Mouse (Mus musculus) layer of hippocampus, adult 9-11 months (tissue): ENCODE measurements at regions not wholly inside any gene's neighbourhood (a gene's known extent, or its start where the extent isn't known, plus 50 kb on each side); places are given as distances from the start of the nearest gene placed in this dataset.

Source experiments
- DNase-seq: peaks from one replicate; pipeline ENCODE4 v3.0.0; 2022

- peak; percentile 89 for DNase-seq
These were observed 62.5 kb downstream of the Cavin4 start for GRCm38 (mm10) chr4:48725660-48726348.

GRCm38 (mm10) chr4:48726349-48726835 is 63.1 kb downstream of the Cavin4 start:
- DNase-seq: no peak

DNA sequence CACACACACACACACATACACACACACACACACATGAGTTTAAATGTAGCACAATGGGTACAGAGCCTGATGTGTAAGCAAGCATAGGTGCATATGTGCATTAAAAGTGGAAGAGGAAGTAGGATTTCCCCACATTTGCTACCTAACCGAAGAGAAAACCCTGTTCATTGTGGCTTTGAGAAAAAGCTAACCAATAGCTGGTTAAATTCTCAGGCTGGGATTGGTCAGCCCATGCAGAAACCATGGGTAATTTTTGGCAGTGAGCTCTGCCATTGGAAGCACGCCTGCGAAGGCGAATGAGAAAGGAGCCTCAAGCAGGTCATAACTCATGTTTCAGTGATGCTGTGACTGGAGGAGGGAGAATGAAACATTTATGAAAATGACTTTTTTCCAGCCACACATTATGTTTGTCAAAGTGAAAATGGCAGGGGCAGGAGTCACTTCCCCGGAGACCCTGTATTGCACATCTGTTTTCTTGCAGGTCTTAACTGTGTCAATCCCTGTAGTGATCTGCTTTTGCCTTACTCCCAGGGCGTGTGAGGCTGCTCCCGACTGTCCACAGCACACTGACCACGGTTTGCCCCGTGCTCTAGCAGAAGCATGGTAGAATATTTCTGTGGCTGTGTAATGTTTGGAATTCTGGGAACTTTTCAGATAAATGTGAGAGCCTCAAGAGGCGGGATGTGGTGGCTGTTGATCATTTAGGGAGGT is 71.7 kb downstream of the Cavin4 start:
- DNase-seq: no peak

DNA sequence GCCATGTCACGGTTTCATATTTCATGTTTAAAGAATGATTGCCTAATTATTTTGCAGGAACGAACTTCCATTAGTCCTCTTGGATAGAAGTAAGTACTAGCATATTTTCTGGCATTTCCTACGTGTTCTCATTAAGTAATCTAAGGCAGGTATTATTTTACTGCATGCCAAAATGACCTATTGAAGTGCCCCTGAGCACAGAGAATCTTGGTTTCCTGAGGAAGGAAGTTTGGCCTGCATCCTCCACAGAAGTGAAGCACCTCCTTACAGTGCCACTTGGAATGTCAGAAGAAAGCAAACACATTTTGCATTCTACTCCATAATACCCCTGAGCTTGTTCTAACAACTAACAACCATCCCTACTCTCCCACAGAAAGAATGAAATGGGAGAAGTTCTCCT is 82.9 kb downstream of the Cavin4 start:
- DNase-seq: no peak

GRCm38 (mm10) chr4:48749566-48749965 is 86.3 kb downstream of the Cavin4 start:
- no peak for DNase-seq

- no peak for DNase-seq
These were observed 86.8 kb downstream of the Cavin4 start for GRCm38 (mm10) chr4:48750087-48750486.

DNA sequence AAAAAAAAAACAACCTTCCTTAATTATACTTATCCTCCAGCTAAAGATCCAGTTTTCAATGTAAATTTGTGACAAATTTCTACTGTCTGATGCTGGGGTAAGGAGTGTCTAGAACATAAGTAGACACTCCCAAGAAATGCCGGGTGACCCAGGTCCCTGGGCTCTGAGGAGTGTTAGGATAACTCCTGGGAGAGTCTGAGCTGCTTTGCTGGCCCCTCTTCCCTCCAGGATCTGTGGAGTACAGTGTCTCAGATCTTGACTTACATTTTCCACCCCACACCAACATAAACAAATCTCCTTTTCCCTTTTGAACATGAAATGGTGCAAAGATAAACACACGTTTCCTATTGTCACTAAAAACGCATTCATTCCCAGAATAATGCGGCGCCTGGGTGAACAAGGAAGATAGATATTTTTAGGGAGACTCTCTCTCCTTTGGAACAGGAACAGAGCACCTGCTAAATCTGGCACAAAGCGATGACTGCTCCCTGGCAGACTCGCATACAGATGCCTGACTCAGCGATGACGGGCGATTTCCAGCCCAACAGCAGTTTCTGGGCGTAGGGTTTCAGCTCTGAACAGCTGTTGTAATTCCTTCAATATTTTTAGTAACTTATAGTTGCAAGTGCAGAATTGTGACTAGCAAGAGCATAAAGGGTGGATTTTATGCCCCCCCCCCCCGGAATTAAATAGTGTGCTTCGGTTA is 91.3 kb downstream of the Cavin4 start:
- peak; percentile 79 for DNase-seq

- no peak for DNase-seq
These were observed 97.3 kb downstream of the Cavin4 start for GRCm38 (mm10) chr4:48760625-48761024.

DNA sequence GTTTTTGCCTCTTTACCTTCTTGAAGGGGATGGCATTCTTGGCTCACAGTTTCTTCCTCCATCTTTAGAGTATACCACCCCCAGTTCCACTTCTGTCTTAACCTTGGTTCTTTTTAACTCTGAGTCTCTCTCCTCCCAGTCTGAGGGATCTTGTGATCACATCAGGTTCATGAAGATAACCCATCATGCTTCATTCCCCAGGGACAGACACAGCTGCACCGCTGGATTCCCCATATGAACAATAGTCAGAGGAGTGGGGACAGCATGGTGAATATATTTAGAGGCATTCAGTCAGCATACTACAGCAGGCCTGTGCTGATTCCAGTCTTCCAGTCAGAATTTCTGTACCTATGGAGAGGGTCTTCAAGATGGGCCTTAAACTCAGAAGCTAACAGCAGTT is 103.1 kb downstream of the Cavin4 start:
- DNase-seq: no peak

DNA sequence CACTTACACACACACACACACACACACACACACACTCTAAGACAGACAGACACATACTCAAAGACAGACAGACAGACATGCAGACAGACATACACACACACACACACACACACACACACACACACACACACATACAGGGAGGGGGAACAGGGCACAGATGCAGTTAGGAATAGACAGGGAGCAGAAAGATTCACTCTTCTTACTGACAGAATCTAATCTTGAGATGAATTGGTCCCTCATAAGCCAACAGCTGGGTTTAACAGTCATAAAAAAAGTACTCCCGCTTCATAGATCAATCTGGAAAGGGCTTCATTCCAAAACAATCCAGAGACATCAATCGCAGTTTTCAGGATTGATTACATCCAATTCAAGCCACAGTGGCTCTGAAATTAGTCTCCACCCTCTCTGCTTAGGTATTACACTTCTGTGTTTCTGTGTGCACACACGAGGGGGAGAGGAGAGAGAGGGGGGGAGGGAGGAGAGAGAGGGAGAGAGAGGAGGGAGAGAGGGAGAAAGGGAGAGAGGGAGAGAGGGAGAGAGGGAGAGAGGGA is 107.2 kb downstream of the Cavin4 start:
- DNase-seq: no peak

DNA sequence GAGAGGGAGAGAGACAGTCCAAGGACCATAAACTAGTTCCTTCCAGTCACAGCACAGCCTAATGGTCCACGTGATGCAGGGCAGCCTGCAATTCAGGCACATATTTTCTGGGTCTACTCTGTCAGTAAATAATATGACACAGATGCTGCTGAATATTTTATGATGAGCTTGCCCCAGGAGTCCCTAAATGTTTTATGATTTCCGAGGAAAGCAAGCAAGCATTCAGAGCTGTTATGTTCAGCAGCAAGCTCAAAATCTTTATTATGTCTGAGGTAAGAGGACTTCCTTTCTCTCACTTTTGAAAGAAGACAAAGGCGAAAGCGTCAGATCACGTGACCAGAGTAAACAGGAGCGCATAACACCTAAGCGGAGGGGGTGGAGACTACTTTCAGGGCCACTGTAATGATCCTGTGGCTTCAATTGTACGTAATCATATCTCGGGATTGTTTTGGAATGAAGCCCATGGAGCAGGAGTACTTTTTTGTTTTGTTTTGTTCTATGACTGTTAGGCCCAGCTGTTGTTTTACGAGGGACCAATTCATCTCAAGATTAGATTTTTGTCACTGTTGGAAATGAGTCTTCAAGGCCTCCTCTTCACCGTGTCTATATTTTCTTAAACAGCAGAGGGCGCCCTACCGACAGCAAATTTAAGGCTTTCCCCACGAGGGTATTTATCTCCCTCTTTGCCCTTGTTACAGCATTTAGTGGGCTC is 107.8 kb downstream of the Cavin4 start:
- DNase-seq: peak; percentile 55

DNA sequence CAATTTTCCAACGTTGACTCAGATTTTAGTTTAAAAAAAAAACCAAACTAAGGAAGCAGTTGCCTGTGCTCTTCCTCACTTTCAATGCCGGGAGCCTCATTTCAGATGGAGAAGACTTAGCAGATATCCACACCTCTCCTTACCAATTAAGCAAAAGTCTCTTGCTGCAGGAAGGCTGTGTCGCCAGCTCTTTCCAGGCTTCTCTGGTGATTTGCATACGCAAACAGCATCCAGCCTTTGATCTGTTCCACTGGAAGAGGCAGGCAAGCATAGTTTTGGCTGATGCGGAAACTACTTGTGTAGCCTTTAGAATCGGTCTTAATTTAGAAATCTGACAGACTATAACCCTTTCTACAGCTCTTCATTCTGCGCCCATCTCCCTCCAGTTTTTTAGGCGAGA is 108.5 kb downstream of the Cavin4 start:
- no peak for DNase-seq

GRCm38 (mm10) chr4:48779202-48779905 is 116.0 kb downstream of the Cavin4 start:
- DNase-seq: no peak

DNA sequence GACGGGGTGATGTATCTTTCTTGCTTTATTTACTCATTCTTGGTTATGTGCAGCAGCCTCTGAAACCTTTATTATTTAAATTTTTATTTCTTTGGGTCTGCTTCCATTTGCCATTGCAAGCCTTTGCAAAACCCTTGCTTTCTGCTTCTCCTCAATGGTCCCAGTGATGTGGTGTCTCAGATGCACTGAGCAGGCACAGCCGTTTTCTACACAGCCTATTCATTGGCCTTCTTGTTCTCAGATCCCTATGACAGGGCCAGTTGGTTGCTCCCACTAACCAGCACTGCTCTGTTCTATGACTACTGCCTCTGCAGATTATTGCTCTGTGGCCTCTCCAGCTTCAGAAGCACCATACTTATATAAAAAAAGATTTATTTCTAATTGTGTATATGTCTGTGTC is 116.6 kb downstream of the Cavin4 start:
- no peak for DNase-seq

GRCm38 (mm10) chr4:48781099-48781498 is 117.8 kb downstream of the Cavin4 start:
- DNase-seq: no peak

GRCm38 (mm10) chr4:48782686-48783085 is 119.4 kb downstream of the Cavin4 start:
- DNase-seq: no peak

GRCm38 (mm10) chr4:48791096-48791495 is 127.8 kb downstream of the Cavin4 start:
- DNase-seq: no peak

DNA sequence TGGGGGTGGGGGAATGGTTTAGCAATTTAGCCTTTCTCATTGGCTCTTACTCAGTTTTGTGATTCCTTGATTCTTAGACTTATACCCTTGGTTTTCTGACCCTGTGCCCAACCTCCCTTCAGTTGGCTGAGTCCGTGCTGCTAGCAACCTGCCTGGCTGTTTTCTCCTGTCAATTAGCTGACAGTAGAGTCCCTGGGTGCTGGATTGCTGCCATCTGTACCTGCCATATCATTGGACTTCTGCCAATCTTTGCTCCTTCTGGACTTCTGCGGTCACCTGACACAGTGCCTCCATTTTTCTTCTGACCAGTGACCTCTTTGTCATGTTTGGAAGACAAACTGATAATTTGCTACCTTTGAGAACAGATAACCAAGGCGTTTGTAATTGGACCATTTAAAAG is 140.5 kb downstream of the Cavin4 start:
- DNase-seq: no peak

- DNase-seq: no peak
These were observed 145.3 kb downstream of the Cavin4 start for GRCm38 (mm10) chr4:48808571-48808970.

DNA sequence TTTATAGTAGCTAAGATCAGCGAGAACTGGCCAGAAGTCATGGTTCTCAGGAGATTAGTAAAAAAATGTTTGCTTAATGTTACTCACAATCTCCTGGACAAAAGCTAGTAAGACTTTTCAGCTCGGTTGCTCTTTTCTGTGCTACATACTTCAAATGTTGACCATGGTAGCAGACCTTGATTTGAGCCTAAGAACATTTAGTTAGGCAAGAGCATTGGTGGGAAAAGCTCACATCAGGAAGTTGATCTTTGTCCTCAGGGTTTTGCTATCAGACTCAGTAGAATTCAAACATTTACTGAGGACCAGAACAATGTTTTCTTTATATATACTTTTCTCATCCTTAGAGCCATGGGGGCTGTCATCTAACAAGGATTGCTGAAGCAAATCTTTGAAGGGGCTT is 170.4 kb downstream of the Cavin4 start:
- DNase-seq: no peak

- peak; percentile 10 for DNase-seq
These were observed 179.5 kb downstream of the Cavin4 start for GRCm38 (mm10) chr4:48842777-48843214.

GRCm38 (mm10) chr4:48871105-48871504 is 188.0 kb upstream of the Plppr1 start:
- peak; percentile 21 for DNase-seq
